In the genomic region with DNA sequence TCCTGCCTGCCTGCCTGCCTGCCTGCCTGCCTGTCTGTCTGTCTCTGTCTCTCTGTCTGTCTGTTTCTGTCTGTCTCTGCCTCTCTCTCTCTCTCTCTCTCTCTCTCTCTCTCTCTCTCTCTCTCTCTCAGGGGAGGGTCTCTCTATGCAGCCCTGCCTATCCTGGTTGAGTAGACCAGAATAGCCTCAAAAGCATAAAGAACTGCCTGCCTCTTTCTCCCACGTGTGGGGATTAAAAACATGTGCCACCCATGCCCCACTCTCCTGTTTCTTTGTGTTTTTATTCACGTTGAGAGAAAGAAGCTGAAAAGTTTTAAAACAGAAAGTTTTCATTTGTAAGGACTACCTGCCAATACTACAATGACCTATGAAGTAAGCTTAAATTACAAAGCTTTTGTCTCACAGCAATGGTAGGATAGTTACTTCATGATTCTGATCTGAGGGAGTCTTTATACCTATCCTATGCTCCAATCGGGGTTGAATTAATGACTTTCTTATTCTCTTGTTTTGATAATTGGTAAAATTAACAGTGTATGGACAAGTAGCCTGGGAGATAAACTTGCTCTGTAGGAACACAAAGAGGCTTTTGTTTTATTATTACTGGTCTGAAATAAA, we compare ENCODE assay signal across 19 mouse cellular contexts.
DNase-seq lines count a peak whose midpoint lies in the region; ATAC-seq and TF ChIP-seq lines count a peak whose summit lies in the region.
"Had no signal": no experiment of that assay in that cellular context is flagged by ENCODE, and none has a peak within 500 bp of the region (broad histone marks: within the 10 kb centered on the region; RNA-seq: fewer than 3 reads in every experiment).

No protein-coding gene starts in this region.

- peak overlapping the region; percentile 62; the same call in 1 of the 2 replicates for H3K27ac ChIP-seq in forebrain, embryonic 10.5 days
- H3K27ac ChIP-seq in forebrain, postnatal 0 days (ENCODE audit: low read depth, low read length) = no peak overlapping the region
- H3K27ac ChIP-seq in midbrain, embryonic 11.5 days (ENCODE audit: low read depth, low read length) = no peak overlapping the region
- H3K27ac ChIP-seq in midbrain, embryonic 15.5 days = no peak overlapping the region
- no peak overlapping the region for H3K27ac ChIP-seq in forebrain, embryonic 14.5 days (ENCODE audit: low read depth, low read length)
- H3K27ac ChIP-seq: embryonic facial prominence, embryonic 15.5 days; heart, embryonic 15.5 days; hindbrain, embryonic 15.5 days had no signal

- no peaks in the 10 kb centered on the region for H3K27me3 ChIP-seq in forebrain, embryonic 10.5 days (ENCODE audit: poor library complexity, severe bottlenecking)
- no peaks in the 10 kb centered on the region for H3K27me3 ChIP-seq in forebrain, postnatal 0 days (ENCODE audit: insufficient read depth, low read length)
- H3K27me3 ChIP-seq in midbrain, embryonic 11.5 days (ENCODE audit: control insufficient read depth, insufficient read depth, low read length) = no peaks in the 10 kb centered on the region
- H3K27me3 ChIP-seq in midbrain, embryonic 15.5 days (replicated peaks) = no peaks in the 10 kb centered on the region
- no peaks in the 10 kb centered on the region for H3K27me3 ChIP-seq in forebrain, embryonic 14.5 days (replicated peaks; ENCODE audit: control insufficient read depth, insufficient read depth, low read length)
- H3K27me3 ChIP-seq: embryonic facial prominence, embryonic 15.5 days; heart, embryonic 15.5 days; hindbrain, embryonic 15.5 days had no signal

- H3K9ac ChIP-seq in forebrain, postnatal 0 days = no peak overlapping the region
- no peak overlapping the region for H3K9ac ChIP-seq in midbrain, embryonic 11.5 days (ENCODE audit: low read length)
- H3K9ac ChIP-seq in midbrain, embryonic 15.5 days = no peak overlapping the region
- no peak overlapping the region for H3K9ac ChIP-seq in forebrain, embryonic 14.5 days (ENCODE audit: low read length)
- H3K9ac ChIP-seq: embryonic facial prominence, embryonic 15.5 days; heart, embryonic 15.5 days; hindbrain, embryonic 15.5 days had no signal

- TF ChIP-seq CTCF in forebrain, postnatal 0 days (IDR thresholded peaks at IDR 0.05; ENCODE audit: low read depth) = no peak

- no peaks in the 10 kb centered on the region for H3K36me3 ChIP-seq in forebrain, embryonic 10.5 days (replicated peaks)
- H3K36me3 ChIP-seq in forebrain, postnatal 0 days (ENCODE audit: insufficient read depth) = no peaks in the 10 kb centered on the region
- H3K36me3 ChIP-seq in midbrain, embryonic 11.5 days (ENCODE audit: control insufficient read depth, insufficient read depth, low read length) = no peaks in the 10 kb centered on the region
- H3K36me3 ChIP-seq in midbrain, embryonic 15.5 days (replicated peaks) = no peaks in the 10 kb centered on the region
- no peaks in the 10 kb centered on the region for H3K36me3 ChIP-seq in forebrain, embryonic 14.5 days (ENCODE audit: control insufficient read depth, insufficient read depth, low read length)
- H3K36me3 ChIP-seq: embryonic facial prominence, embryonic 15.5 days; heart, embryonic 15.5 days; hindbrain, embryonic 15.5 days had no signal

- no peak overlapping the region for H3K4me2 ChIP-seq in forebrain, postnatal 0 days (ENCODE audit: low read depth)
- no peak overlapping the region for H3K4me2 ChIP-seq in midbrain, embryonic 11.5 days
- H3K4me2 ChIP-seq in midbrain, embryonic 15.5 days = no peak overlapping the region
- H3K4me2 ChIP-seq in forebrain, embryonic 14.5 days (ENCODE audit: low read length) = no peak overlapping the region
- H3K4me2 ChIP-seq: embryonic facial prominence, embryonic 15.5 days; heart, embryonic 11.5 days; heart, embryonic 15.5 days; hindbrain, embryonic 15.5 days had no signal

- 35% methylated on average over 3 of the region's 3 CpGs for WGBS in forebrain, embryonic 10.5 days
- WGBS in forebrain, postnatal 0 days = 7% methylated on average over 3 of the region's 3 CpGs
- WGBS in midbrain, embryonic 11.5 days = 38% methylated on average over 3 of the region's 3 CpGs
- WGBS in midbrain, embryonic 15.5 days = 23% methylated on average over 3 of the region's 3 CpGs
- WGBS in forebrain, embryonic 14.5 days = 2% methylated on average over 3 of the region's 3 CpGs

- no peak overlapping the region for H3K4me3 ChIP-seq in forebrain, embryonic 10.5 days
- H3K4me3 ChIP-seq in forebrain, postnatal 0 days (ENCODE audit: low read depth, low read length) = no peak overlapping the region
- H3K4me3 ChIP-seq in midbrain, embryonic 11.5 days (ENCODE audit: low read depth, low read length) = no peak overlapping the region
- no peak overlapping the region for H3K4me3 ChIP-seq in midbrain, embryonic 15.5 days
- no peak overlapping the region for H3K4me3 ChIP-seq in forebrain, embryonic 14.5 days (ENCODE audit: low read depth, low read length)
- H3K4me3 ChIP-seq: embryonic facial prominence, embryonic 15.5 days; heart, embryonic 15.5 days; hindbrain, embryonic 15.5 days had no signal

- no peaks in the 10 kb centered on the region for H3K9me3 ChIP-seq in forebrain, embryonic 10.5 days
- H3K9me3 ChIP-seq in forebrain, postnatal 0 days (ENCODE audit: low read length) = no peaks in the 10 kb centered on the region
- no peaks in the 10 kb centered on the region for H3K9me3 ChIP-seq in midbrain, embryonic 11.5 days (ENCODE audit: control insufficient read depth, low read length)
- H3K9me3 ChIP-seq in midbrain, embryonic 15.5 days = no peaks in the 10 kb centered on the region
- H3K9me3 ChIP-seq in forebrain, embryonic 14.5 days (replicated peaks; ENCODE audit: control insufficient read depth, low read length) = no peaks in the 10 kb centered on the region
- H3K9me3 ChIP-seq: embryonic facial prominence, embryonic 15.5 days; heart, embryonic 15.5 days; hindbrain, embryonic 15.5 days had no signal

- H3K4me1 ChIP-seq in forebrain, embryonic 10.5 days = peaks cover 11% of the 10 kb centered on the region
- no peaks in the 10 kb centered on the region for H3K4me1 ChIP-seq in forebrain, postnatal 0 days (ENCODE audit: insufficient read depth)
- no peaks in the 10 kb centered on the region for H3K4me1 ChIP-seq in midbrain, embryonic 11.5 days (ENCODE audit: control insufficient read depth, insufficient read depth, low read length)
- H3K4me1 ChIP-seq in midbrain, embryonic 15.5 days = no peaks in the 10 kb centered on the region
- H3K4me1 ChIP-seq in forebrain, embryonic 14.5 days (ENCODE audit: control insufficient read depth, insufficient read depth, low read length) = no peaks in the 10 kb centered on the region
- H3K4me1 ChIP-seq: embryonic facial prominence, embryonic 15.5 days; heart, embryonic 15.5 days; hindbrain, embryonic 15.5 days had no signal

- DNase-seq in forebrain, embryonic 10.5 days (ENCODE audit: extremely low spot score, low spot score) = no peak
- no peak for DNase-seq in forebrain, postnatal 0 days
- DNase-seq in midbrain, embryonic 11.5 days (ENCODE audit: low spot score, missing footprints) = peak; percentile 33
- DNase-seq in forebrain, embryonic 14.5 days (ENCODE audit: low spot score) = peak; percentile 37
- no peak for DNase-seq in ovary, adult 18-20 months (ENCODE audit: low spot score)
- DNase-seq in right cerebral cortex, postnatal 14 days = no peak
- DNase-seq: adrenal gland, postnatal 10 days; cerebellum, adult 11-12 months; cerebellum, adult 9-10 months; cerebellum, postnatal 25 days; gastrocnemius, postnatal 10 days; heart, adult 18-20 months; heart, postnatal 14 days had no signal

- ATAC-seq in forebrain, postnatal 0 days = no peak
- no peak for ATAC-seq in midbrain, embryonic 11.5 days (ENCODE audit: low FRiP score)
- ATAC-seq in midbrain, embryonic 15.5 days (replicated peaks) = no peak
- ATAC-seq in forebrain, embryonic 14.5 days = peak; percentile 88
- ATAC-seq: intestine, embryonic 16.5 days had no signal

Comparison
In these comparisons a context has a peak if more than half of its experiments do, and no peak if none do; other contexts are left out.
1. DNase-seq: peak in midbrain, embryonic 11.5 days (single experiment) and forebrain, embryonic 14.5 days (single experiment); none in forebrain, embryonic 10.5 days (single experiment), forebrain, postnatal 0 days (single experiment), ovary, adult 18-20 months (single experiment) and right cerebral cortex, postnatal 14 days (single experiment).